Mouse (Mus musculus): ENCODE data around the gene Bicc1.

The Bicc1 gene

GRCm38 (mm10) chr10:70937450-70937849, 222.1 kb downstream of the Bicc1 start:
- DNase-seq = no peak

GRCm38 (mm10) chr10:70936008-70936407, 223.5 kb downstream of the Bicc1 start:
- no peak for DNase-seq

DNA sequence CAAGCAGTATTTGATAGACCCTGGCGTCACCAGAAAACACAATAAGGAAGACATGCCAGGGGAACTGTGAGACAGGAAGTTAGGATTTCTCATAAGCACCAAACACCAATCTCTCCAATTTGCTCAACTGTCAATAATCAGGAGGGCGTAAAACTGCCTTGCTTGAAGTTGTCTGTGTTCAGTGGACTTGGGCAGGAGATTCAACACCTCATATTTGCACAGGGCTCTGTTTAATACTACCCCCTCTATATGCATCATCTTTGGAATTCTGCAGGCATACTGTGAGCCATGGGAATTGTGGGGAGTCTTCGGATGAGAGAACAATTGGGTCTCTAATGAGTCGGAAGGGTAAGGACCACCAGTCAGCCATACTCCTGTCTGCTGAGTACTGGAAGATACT, 233.4 kb downstream of the Bicc1 start:
- no peak for DNase-seq

GRCm38 (mm10) chr10:70924348-70924747, 235.2 kb downstream of the Bicc1 start:
- DNase-seq = no peak

DNA sequence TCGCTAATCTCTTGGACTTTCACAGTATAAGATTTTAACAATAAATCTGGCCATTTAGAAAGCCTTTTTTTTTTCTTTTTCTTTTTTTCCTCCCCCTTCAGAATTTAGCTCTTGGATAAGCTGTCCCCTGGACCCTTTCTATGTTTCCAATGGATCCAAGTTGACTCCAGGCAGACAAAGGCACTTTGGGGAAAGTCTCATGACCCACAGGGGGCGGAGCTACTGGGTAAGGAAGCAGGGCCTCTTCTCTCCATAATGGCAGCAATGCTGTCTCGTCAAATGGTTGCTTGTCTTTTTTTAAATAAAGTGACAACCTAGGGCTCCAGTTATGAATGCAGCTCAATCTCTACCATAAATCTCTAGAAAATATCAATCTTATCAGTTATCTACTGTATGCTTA, 235.6 kb downstream of the Bicc1 start:
- DNase-seq = no peak

- no peak for DNase-seq
Measured at GRCm38 (mm10) chr10:70921481-70921880, 238.0 kb downstream of the Bicc1 start.

DNA sequence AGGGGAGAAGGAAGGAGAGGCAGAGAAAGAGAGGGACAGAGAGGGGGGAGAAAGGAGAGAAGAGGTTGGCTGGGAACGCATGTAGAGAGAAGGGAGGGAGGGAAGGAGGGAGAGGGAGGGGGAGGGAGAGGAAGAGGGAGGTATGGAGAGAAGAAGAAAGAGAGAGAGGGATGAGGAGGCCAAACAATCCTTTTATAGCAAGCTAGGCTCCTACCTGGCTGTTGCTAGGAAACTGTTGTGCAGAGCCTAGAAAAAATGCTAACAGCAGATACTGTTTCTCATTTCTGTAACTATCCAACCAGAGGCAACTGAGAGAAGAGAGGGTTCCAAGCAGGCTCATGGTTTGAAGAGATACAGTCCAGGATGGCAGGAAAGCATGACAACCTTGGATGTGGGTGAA, 239.6 kb downstream of the Bicc1 start:
- no peak for DNase-seq

GRCm38 (mm10) chr10:70919031-70919663, 240.4 kb downstream of the Bicc1 start:
- DNase-seq = no peak

DNA sequence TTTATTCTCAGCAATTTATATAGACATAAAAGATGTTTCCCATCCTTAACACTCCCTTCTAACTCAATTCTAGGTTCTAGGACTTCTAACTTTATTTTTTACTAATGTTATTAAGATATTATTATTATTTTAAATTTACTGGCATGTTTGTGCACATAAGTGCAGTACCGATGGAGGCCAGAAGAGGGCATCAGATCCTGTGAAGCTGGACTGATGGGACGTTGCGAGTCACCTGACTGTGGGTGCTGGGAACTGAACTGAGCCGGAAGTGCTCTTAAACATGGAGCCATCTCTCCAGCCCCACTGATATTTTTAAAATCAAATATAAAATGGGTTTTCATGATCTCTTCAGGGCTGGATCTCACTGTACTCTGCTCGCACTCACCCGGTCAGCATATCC, 242.8 kb downstream of the Bicc1 start:
- no peak for DNase-seq

DNA sequence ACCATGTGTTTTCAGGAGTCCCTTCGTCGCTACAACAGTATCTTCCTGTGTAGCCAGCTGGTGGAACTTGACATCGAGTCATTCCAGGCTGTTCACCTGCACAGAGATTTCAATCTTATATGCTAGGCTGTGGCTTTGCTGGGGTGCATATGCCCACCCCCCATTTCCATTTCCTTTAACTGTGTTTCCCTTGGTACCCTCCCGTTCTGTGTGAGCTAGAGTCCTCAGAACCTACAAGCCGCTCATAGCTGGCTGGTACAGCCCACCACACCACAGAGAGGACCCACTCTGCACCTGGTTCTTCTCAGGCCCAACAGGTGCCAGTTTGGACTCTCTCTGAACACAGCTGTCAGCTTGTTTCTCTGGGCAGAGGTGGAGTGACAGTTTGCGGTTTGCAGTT, 244.4 kb downstream of the Bicc1 start:
- no peak for DNase-seq

- DNase-seq = no peak
Measured at GRCm38 (mm10) chr10:70903936-70904335, 255.6 kb downstream of the Bicc1 start.

DNA sequence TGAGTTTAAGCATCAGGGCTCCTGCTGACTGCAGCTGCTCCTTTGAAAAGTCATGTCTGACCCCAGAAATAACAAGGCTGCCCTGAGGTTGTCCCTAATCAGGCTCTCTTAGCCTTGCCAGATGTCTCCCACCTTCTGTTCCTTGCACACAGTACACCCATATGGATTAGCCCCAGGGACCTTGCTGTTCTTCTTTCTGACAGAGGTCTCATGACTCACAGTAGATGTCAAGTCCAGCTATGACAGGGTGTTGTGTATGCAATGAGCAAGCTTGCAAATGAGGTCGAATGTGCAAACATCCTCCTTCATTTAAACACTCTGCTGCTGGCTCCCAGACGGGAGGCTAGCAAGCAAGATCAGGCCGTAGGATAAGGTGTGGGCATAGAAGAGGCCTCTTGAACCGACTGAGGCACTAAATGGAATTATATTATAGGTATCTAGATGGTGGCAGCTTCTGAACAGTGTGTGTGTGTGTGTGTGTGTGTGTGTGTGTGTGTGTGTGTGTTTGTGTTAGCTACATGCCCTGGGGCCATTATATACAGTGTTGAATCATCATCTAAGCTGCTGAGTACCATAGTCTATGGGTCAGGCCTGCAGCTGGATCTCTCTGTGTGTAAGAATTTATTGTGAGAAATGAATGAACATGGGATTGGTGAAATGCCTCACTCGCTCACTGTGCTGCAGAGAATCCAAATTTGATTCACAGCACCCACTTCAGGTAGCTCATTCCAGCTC, 256.6 kb downstream of the Bicc1 start:
- peak; percentile 11 for DNase-seq

GRCm38 (mm10) chr10:70901193-70901875, 258.2 kb downstream of the Bicc1 start:
- no peak for DNase-seq

GRCm38 (mm10) chr10:70895891-70896290, 263.6 kb downstream of the Bicc1 start:
- DNase-seq = no peak

- DNase-seq = no peak
Measured at GRCm38 (mm10) chr10:70878046-70878445, 281.5 kb downstream of the Bicc1 start.

DNA sequence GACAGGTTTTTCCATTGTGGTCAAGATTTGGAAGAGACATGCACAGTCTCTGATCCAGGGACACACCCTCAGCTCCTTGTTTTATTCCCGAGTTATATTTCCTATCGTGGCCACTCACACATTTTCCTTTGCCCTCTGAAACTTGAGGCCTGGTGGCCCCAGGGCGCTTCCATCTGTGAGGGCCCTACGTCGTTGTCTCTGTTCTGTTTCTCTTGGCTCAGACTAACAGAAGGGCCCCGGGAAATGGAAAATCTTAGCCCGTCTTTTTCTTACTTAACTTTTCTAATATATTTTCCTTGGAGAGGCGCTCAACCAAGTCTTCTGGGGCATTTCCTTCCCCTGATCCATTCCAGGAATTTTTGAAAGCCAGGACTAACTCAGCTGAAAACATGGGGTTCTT, 281.9 kb downstream of the Bicc1 start:
- no peak for DNase-seq

GRCm38 (mm10) chr10:70876522-70876921, 283.0 kb downstream of the Bicc1 start:
- DNase-seq = no peak

DNA sequence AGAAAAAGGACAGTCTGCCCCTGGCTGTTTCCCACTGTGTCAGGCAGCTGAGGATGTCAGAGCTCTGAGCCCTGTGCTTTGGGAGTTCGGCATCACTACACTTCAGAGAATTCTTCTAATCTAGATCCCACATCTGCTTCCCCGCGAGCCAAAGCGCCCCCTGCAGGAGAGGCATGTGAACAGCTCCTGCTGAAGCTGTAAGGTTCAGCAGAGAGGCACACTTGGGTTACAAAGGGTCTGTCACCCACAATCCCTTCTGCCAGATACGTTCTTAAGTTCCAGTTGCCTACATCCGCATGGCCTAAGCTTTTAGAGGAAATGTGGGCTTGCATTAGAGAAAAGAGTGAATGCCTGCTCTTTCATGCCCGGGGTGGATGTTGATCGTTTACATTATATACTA, 283.4 kb downstream of the Bicc1 start:
- no peak for DNase-seq

- no peak for DNase-seq
Measured at GRCm38 (mm10) chr10:70874994-70875538, 284.4 kb downstream of the Bicc1 start.
